Mouse (Mus musculus) heart, postnatal 0 days (tissue): ENCODE results near the gene Cdh22. TPM values are rescaled to one million over a fixed set of nuclear protein-coding genes. Genes with fewer than 3 reads are reported as not detected.
A peak's percentile ranks its signal among the peaks of the same experiment; 100 is the strongest.

Experiments
- ATAC-seq: fragments of 200-750 bp; cut with Nextera tagmentation; 2 replicates; pipeline ENCODE4 v1.8.0; 2017; ENCODE audit warnings: low read depth, moderate number of reproducible peaks, moderate library complexity; ENCODE audit not compliant: insufficient read depth
- DNase-seq: peaks from one replicate; pipeline ENCODE4 v3.0.0-alpha.2; 2016; ENCODE audit warnings: low spot score
- H3K27ac ChIP-seq: fragments of 300-500 bp; sonication (generic); 2 replicates; pipeline ENCODE4 v1.5.1; 2014; ENCODE audit warnings: low read depth, mild to moderate bottlenecking
- H3K27me3 ChIP-seq: fragments of 300-500 bp; sonication (generic); 2 replicates; pipeline ENCODE4 v1.6.1; 2014; ENCODE audit warnings: low read length, mixed read lengths; ENCODE audit not compliant: control insufficient read depth, insufficient read depth
- H3K36me3 ChIP-seq: fragments of 300-500 bp; sonication (generic); replicated peaks from 2 replicates; pipeline ENCODE4 v1.6.1; 2014; ENCODE audit warnings: low read length, mixed read lengths; ENCODE audit not compliant: control insufficient read depth, insufficient read depth
- H3K4me1 ChIP-seq: fragments of 300-500 bp; sonication (generic); 2 replicates; pipeline ENCODE4 v1.6.1; 2014; ENCODE audit warnings: antibody characterized with exemption; ENCODE audit not compliant: control insufficient read depth, insufficient read depth
- H3K4me2 ChIP-seq: fragments of 300-500 bp; sonication (generic); 2 replicates; pipeline ENCODE4 v1.6.1; 2014; ENCODE audit warnings: low read depth, mild to moderate bottlenecking, low read length, moderate library complexity
- H3K4me3 ChIP-seq: fragments of 300-500 bp; sonication (generic); 2 replicates; pipeline ENCODE4 v1.5.1; 2014; ENCODE audit warnings: low read depth, low read length
- H3K9ac ChIP-seq: fragments of 300-500 bp; sonication (generic); replicated peaks from 2 replicates; pipeline ENCODE4 v1.6.1; 2014; ENCODE audit warnings: low read depth, low read length, mixed read lengths
- H3K9me3 ChIP-seq: fragments of 300-500 bp; sonication (generic); replicated peaks from 2 replicates; pipeline ENCODE4 v1.6.1; 2016; ENCODE audit warnings: low read length; ENCODE audit not compliant: control insufficient read depth
- CTCF ChIP-seq: IDR thresholded peaks from 2 replicates; pipeline ENCODE4 v1.5.1; 2016; ENCODE audit warnings: antibody characterized with exemption, control low read depth, low read depth
- EP300 ChIP-seq: IDR thresholded peaks from 2 replicates; pipeline ENCODE4 v1.6.1; 2016; ENCODE audit warnings: antibody characterized with exemption, low read depth
- WGBS: fragments of 180-500 bp; shearing (Covaris S2); extraction: QIAGEN DNeasy Blood & Tissue Kit; methylation state at CpG from one replicate; pipeline ENCODE4 v1.1.7; 2014; 5-methylcytosine and 5-hydroxymethylcytosine counted together
- polyA plus RNA-seq: library from polyadenylated mRNA; unstranded; fragments of >200 nt; fragmentation: Nextera tagmentation; extraction: Ambion mirVana; gene quantifications from 2 replicates; pipeline ENCODE4 v1.2.1, GENCODE M21; 2015
- total RNA-seq: library from RNA; depleted of rRNA; stranded (reverse); fragments of >200 nt; gene quantifications from 2 replicates; pipeline ENCODE4 v1.2.3, GENCODE M21; 2014; ENCODE audit warnings: low replicate concordance

The Cdh22 gene
- total and polyA plus RNA-seq, 2 experiments from 2014 or later: 0.04 to 0.05 TPM

GRCm38 (mm10) chr2:165160466-165160865 lies 74.2 kb downstream of the Cdh22 start:
- H3K27me3 ChIP-seq: peaks cover 36% of the 10 kb centered on the region
- no peak for DNase-seq

GRCm38 (mm10) chr2:165159055-165159688 lies 75.5 kb downstream of the Cdh22 start:
- no peak overlapping the region for H3K9ac ChIP-seq
- ATAC-seq: peak; percentile 62; the same call in 1 of the 2 replicates
- no peaks in the 10 kb centered on the region for H3K4me1 ChIP-seq
- no peaks in the 10 kb centered on the region for H3K9me3 ChIP-seq
- H3K27ac ChIP-seq: no peak overlapping the region
- DNase-seq: peak; percentile 50
- H3K27me3 ChIP-seq: peaks cover 32% of the 10 kb centered on the region
- H3K36me3 ChIP-seq: no peaks in the 10 kb centered on the region
- no peak overlapping the region for H3K4me2 ChIP-seq
- WGBS: 13% methylated on average over 15 of the region's 15 CpGs
- TF ChIP-seq EP300: no peak
- no peak for TF ChIP-seq CTCF
- no peak overlapping the region for H3K4me3 ChIP-seq

More at GRCm38 (mm10) chr2:165160466-165160865, 74.2 kb downstream of the Cdh22 start:
- Histone ChIP-seq H3K9me3 (no peaks in the 10 kb centered on the region), H3K4me3 (no peak overlapping the region), H3K4me2 (no peak overlapping the region), H3K27ac (no peak overlapping the region), H3K4me1 (no peaks in the 10 kb centered on the region), H3K9ac (no peak overlapping the region), H3K36me3 (no peaks in the 10 kb centered on the region)
- WGBS: 9% methylated on average over 5 of the region's 5 CpGs
- TF ChIP-seq CTCF (no peak), EP300 (no peak)
- ATAC-seq: no peak

- Histone ChIP-seq H3K36me3 (no peaks in the 10 kb centered on the region), H3K4me2 (no peak overlapping the region), H3K27me3 (peaks cover 29% of the 10 kb centered on the region), H3K4me3 (no peak overlapping the region), H3K9ac (no peak overlapping the region), H3K9me3 (no peaks in the 10 kb centered on the region), H3K27ac (no peak overlapping the region), H3K4me1 (peaks cover 5% of the 10 kb centered on the region; the same call in 1 of the 2 replicates)
- 70% methylated on average over 4 of the region's 4 CpGs for WGBS
- ATAC-seq (no peak), DNase-seq (no peak)
- no peak for TF ChIP-seq CTCF
- TF ChIP-seq EP300: no peak
Measured at GRCm38 (mm10) chr2:165158317-165158716, 76.3 kb downstream of the Cdh22 start.

GRCm38 (mm10) chr2:165157900-165158299 lies 76.8 kb downstream of the Cdh22 start:
- peaks cover 25% of the 10 kb centered on the region for H3K27me3 ChIP-seq
- H3K36me3 ChIP-seq: no peaks in the 10 kb centered on the region
- no peak for ATAC-seq
- H3K27ac ChIP-seq: no peak overlapping the region
- 69% methylated on average over 11 of the region's 11 CpGs for WGBS
- no peak for DNase-seq
- TF ChIP-seq EP300: no peak
- TF ChIP-seq CTCF: no peak
- no peak overlapping the region for H3K4me3 ChIP-seq
- H3K9me3 ChIP-seq: no peaks in the 10 kb centered on the region
- peaks cover 8% of the 10 kb centered on the region; the same call in 1 of the 2 replicates for H3K4me1 ChIP-seq
- H3K4me2 ChIP-seq: no peak overlapping the region
- no peak overlapping the region for H3K9ac ChIP-seq

GRCm38 (mm10) chr2:165153006-165153405 lies 81.6 kb downstream of the Cdh22 start:
- H3K27ac ChIP-seq: peak overlapping the region; percentile 61
- no peak overlapping the region for H3K9ac ChIP-seq
- WGBS: 6% methylated on average over 12 of the region's 12 CpGs
- 0 out of 2 replicates have a peak overlapping the region, but pooled peaks have one; percentile 26 for H3K4me2 ChIP-seq
- no peaks in the 10 kb centered on the region for H3K36me3 ChIP-seq
- H3K4me1 ChIP-seq: peaks cover 11% of the 10 kb centered on the region
- TF ChIP-seq CTCF (no peak), EP300 (peak; percentile 86)
- no peaks in the 10 kb centered on the region for H3K9me3 ChIP-seq
- 0 out of 2 replicates have a peak, but pooled peaks cover 10% of the 10 kb centered on the region for H3K27me3 ChIP-seq
- DNase-seq (peak; percentile 80), ATAC-seq (peak; percentile 95)
- H3K4me3 ChIP-seq: no peak overlapping the region
